Mouse (Mus musculus) CD4-positive, CD25-positive, alpha-beta regulatory T cell, adult 4 months (primary cell): ENCODE measurements around the gene Wfdc15a. TPM values are rescaled to one million over a fixed set of nuclear protein-coding genes. Genes with fewer than 3 reads are reported as not detected.
A peak's percentile ranks its signal among the peaks of the same experiment; 100 is the strongest.
"Not testable (repeated sequence)": the region's sequence is repeated elsewhere in the genome, so short reads cannot be mapped to it uniquely, and the experiment has no call there.

Experiments used
- ATAC-seq: one replicate; pipeline ENCODE4 v1.8.0; 2017
- polyA plus RNA-seq, 2 experiments: library from polyadenylated mRNA; unstranded; fragments of 100-300 nt; shearing (Covaris generic); gene quantifications; one replicate each; pipeline ENCODE4 v1.2.1; 2017

Wfdc15a gene
- polyA plus RNA-seq, result not detected

GRCm38 (mm10) chr2:164199626-164200327 is at the start of gene Wfdc15a:
Gene Wfdc15a (minus strand): TSS chr2:164200130.
- no peak for ATAC-seq

GRCm38 (mm10) chr2:164238366-164238765 is 38.4 kb upstream of the Wfdc15a start, which contains the start of gene Svs2:
Gene Svs2 (minus strand): TSS chr2:164238466.
- no peak for ATAC-seq

- ATAC-seq, result no peak
These were observed 32.7 kb upstream of the Wfdc15a start for GRCm38 (mm10) chr2:164232671-164233070.

GRCm38 (mm10) chr2:164228361-164229070 is 28.6 kb upstream of the Wfdc15a start:
- ATAC-seq, result no peak

- ATAC-seq, result no peak
These were observed 21.6 kb upstream of the Wfdc15a start, which contains the start of gene Wfdc15b for GRCm38 (mm10) chr2:164221522-164221921. Gene Wfdc15b (minus strand): TSS chr2:164221660.

GRCm38 (mm10) chr2:164219295-164219694 is 19.4 kb upstream of the Wfdc15a start:
- ATAC-seq, result no peak

- ATAC-seq, result no peak
These were observed 12.8 kb upstream of the Wfdc15a start for GRCm38 (mm10) chr2:164212711-164213110.

- peak; percentile 81 for ATAC-seq
These were observed 11.0 kb upstream of the Wfdc15a start for GRCm38 (mm10) chr2:164210892-164211291.

- no peak for ATAC-seq
These were observed 6.7 kb upstream of the Wfdc15a start for GRCm38 (mm10) chr2:164206676-164207075.

- ATAC-seq, result not testable (repeated sequence)
These were observed 6.1 kb upstream of the Wfdc15a start for GRCm38 (mm10) chr2:164206011-164206410.

GRCm38 (mm10) chr2:164196700-164196990 is 3.3 kb downstream of the Wfdc15a start:
- ATAC-seq, result no peak

GRCm38 (mm10) chr2:164195971-164196699 is 3.8 kb downstream of the Wfdc15a start:
- no peak for ATAC-seq

GRCm38 (mm10) chr2:164194959-164195630 is 4.8 kb downstream of the Wfdc15a start:
- ATAC-seq, result no peak

GRCm38 (mm10) chr2:164192279-164192678 is 7.7 kb downstream of the Wfdc15a start:
- no peak for ATAC-seq

GRCm38 (mm10) chr2:164190576-164190975 is 9.4 kb downstream of the Wfdc15a start, which contains the start of gene Wfdc12:
Gene Wfdc12 (minus strand): TSS chr2:164190608.
- no peak for ATAC-seq

- ATAC-seq, result peak; percentile 41
These were observed 11.2 kb downstream of the Wfdc15a start for GRCm38 (mm10) chr2:164188722-164189121.

- no peak for ATAC-seq
These were observed 15.7 kb downstream of the Wfdc15a start for GRCm38 (mm10) chr2:164184145-164184719.

- ATAC-seq, result no peak
These were observed 16.6 kb downstream of the Wfdc15a start for GRCm38 (mm10) chr2:164183340-164183739.

- no peak for ATAC-seq
These were observed 17.2 kb downstream of the Wfdc15a start, which contains the start of gene Wfdc5 for GRCm38 (mm10) chr2:164182692-164183255. Gene Wfdc5 (minus strand): TSS chr2:164182742.

- ATAC-seq, result no peak
These were observed 19.2 kb downstream of the Wfdc15a start for GRCm38 (mm10) chr2:164180770-164181169.

- no peak for ATAC-seq
These were observed 19.8 kb downstream of the Wfdc15a start for GRCm38 (mm10) chr2:164180124-164180523.

GRCm38 (mm10) chr2:164177831-164178230 is 22.1 kb downstream of the Wfdc15a start:
- no peak for ATAC-seq
